Mouse (Mus musculus): ENCODE results near the gene B230118H07Rik.

DNA sequence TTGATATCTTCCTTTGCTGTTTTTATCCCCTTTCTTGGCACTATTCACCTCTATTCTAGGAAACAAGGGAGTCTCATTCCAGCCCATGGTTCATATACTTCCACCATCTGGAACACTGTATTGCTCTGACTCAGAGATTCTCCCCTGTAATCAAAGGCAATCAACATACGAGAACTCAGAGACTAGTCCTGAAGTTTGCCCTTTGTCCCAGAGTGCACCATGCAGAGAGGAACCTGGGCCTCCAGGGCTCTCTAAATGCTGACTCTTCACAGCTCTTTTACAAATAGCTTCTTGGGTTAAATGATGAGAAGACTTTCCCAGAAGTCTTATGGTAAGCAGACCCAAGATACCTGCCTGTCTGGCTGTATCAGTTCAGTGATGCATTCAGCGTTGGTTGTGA is 11.2 kb upstream of the B230118H07Rik start:
- TF ChIP-seq POLR2AphosphoS2 (IDR thresholded peaks at IDR 0.05; ENCODE audit: low read length) (no peak), CTCF (IDR thresholded peaks at IDR 0.05 in 2 of 3, conservative IDR thresholded peaks at IDR 0.05 in 1 of 3; ENCODE audit: control insufficient read depth in 1 of 3, insufficient read depth in 1 of 3, low read depth in 2 of 3, low read length in 3 of 3, poor library complexity in 1 of 3, severe bottlenecking in 1 of 3) (no peak), CHD1 (IDR thresholded peaks at IDR 0.05; ENCODE audit: low read depth, low read length) (no peak), MXI1 (IDR thresholded peaks at IDR 0.05; ENCODE audit: low read depth, low read length) (no peak), EP300 (IDR thresholded peaks at IDR 0.05; ENCODE audit: low read depth in 1 of 2, low read length in 2 of 2) (no peak), USF2 (IDR thresholded peaks at IDR 0.05; ENCODE audit: borderline replicate concordance in 1 of 2, insufficient read depth in 1 of 2, low read depth in 1 of 2, low read length in 2 of 2) (no peak), GATA1 (IDR thresholded peaks at IDR 0.05; ENCODE audit: low read depth, low read length) (no peak), NRF1 (IDR thresholded peaks at IDR 0.05; ENCODE audit: insufficient read depth, low read depth, low read length, poor library complexity, severe bottlenecking) (no peak), GABPA (IDR thresholded peaks at IDR 0.05; ENCODE audit: low read depth, low read length) (no peak), POLR2AphosphoS5 (IDR thresholded peaks at IDR 0.05; ENCODE audit: borderline replicate concordance, low read depth, low read length) (no peak), POLR2A (IDR thresholded peaks at IDR 0.05; ENCODE audit: control insufficient read depth in 1 of 2, insufficient read depth in 1 of 2, low read depth in 1 of 2, low read length in 2 of 2, poor library complexity in 1 of 2) (no peak)
